Mouse (Mus musculus): ENCODE data around the gene Jakmip3.

DNA sequence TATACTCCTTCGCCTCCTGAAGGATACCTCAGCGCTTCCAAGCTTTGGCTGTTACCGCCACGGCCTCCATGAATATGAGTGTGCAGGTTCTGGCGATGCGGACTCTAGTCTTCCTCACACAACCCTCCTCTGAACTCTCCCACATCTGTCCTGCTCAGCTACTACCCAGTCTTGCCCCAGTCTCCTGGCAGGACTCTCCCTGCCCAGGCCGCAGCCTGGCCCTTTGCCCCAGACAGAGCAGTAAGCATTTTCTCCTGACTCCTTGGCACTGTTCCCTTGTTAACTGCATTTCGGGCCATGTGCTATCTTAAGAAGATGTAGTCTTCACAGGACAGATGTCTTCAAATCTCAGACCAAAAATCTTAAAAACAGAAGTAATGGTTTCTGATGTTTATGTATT, 18.9 kb upstream of the Jakmip3 start:
- TF ChIP-seq CTCF (IDR thresholded peaks at IDR 0.05; ENCODE audit: borderline replicate concordance, insufficient read depth, low read length) = no peak
- TF ChIP-seq POLR2A (IDR thresholded peaks at IDR 0.05; ENCODE audit: low read depth, low read length) = no peak
